Mouse (Mus musculus): ENCODE data around the gene Lcp1.

DNA sequence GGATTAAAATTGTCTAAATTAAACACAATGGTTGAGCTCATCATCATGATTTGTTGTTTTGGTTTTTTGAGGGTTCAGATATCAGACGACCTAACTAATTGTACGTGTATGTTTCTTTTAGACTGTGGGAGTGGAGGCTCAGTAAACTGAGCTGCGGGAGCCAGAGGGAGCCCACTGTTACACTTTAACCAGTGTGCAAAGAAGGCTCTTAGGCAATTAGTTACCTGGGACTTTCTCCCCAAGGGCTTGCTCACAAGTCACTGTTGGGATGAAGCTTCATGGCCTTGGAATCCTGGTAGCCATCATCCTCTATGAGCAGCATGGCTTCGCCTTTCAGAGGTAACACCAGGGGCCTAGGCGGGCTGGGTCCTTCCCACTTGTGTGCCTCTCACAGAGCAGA, 111.2 kb downstream of the Lcp1 start, which contains the start of gene Cpb2:
- TF ChIP-seq CTCF (conservative IDR thresholded peaks at IDR 0.05; ENCODE audit: low read length), result no peak
- no peak for TF ChIP-seq POU5F1 (IDR thresholded peaks at IDR 0.05; ENCODE audit: borderline replicate concordance, low read length)
- TF ChIP-seq NANOG (IDR thresholded peaks at IDR 0.05; ENCODE audit: borderline replicate concordance, low read length), result no peak

Measured in E14TG2a.4 (cell line).